25 mouse cellular contexts compared by ENCODE assay signal in genomic region chr5:143422990-143423389, GRCm38 (mm10). TPM values are rescaled to one million over a fixed set of nuclear protein-coding genes. Genes with fewer than 3 reads are reported as not detected.
DNase-seq lines count a peak whose midpoint lies in the region; ATAC-seq and TF ChIP-seq lines count a peak whose summit lies in the region.
"Had no signal": no experiment of that assay in that cellular context is flagged by ENCODE, and none has a peak within 500 bp of the region (broad histone marks: within the 10 kb centered on the region; RNA-seq: fewer than 3 reads in every experiment).

No protein-coding gene starts in this region.

- no peaks in the 10 kb centered on the region for H3K9me3 ChIP-seq in hindbrain, postnatal 0 days (ENCODE audit: low read length)
- H3K9me3 ChIP-seq in hindbrain, embryonic 16.5 days (ENCODE audit: control insufficient read depth, low read length) = no peaks in the 10 kb centered on the region
- H3K9me3 ChIP-seq in midbrain, postnatal 0 days (ENCODE audit: low read length) = no peaks in the 10 kb centered on the region
- H3K9me3 ChIP-seq in midbrain, embryonic 13.5 days = no peaks in the 10 kb centered on the region
- H3K9me3 ChIP-seq: kidney, embryonic 15.5 days; liver, embryonic 15.5 days; neural tube, embryonic 13.5 days had no signal

- intact Hi-C loops in left cerebral cortex, adult 2 months (cut with DNase I) = loop anchor here (5.0 kb wide), 1 partner anchor 91 kb away; no protein-coding TSS in a partner anchor

- WGBS in hindbrain, postnatal 0 days = 86% methylated on average over 4 of the region's 4 CpGs
- whole genome bisulfite sequencing in hindbrain, embryonic 16.5 days = 83% methylated on average over 4 of the region's 4 CpGs
- 86% methylated on average over 4 of the region's 4 CpGs for WGBS in midbrain, postnatal 0 days
- WGBS in midbrain, embryonic 13.5 days = 82% methylated on average over 4 of the region's 4 CpGs

- ATAC-seq in hindbrain, postnatal 0 days = no peak
- ATAC-seq in hindbrain, embryonic 16.5 days = no peak
- no peak for ATAC-seq in midbrain, postnatal 0 days (ENCODE audit: low FRiP score)
- ATAC-seq in midbrain, embryonic 13.5 days = no peak
- ATAC-seq: CD4-positive, CD25-positive, alpha-beta regulatory T cell, adult 4 months; forebrain, postnatal 0 days had no signal

- no peak overlapping the region for H3K9ac ChIP-seq in hindbrain, postnatal 0 days (replicated peaks; ENCODE audit: low read length)
- no peak overlapping the region for H3K9ac ChIP-seq in hindbrain, embryonic 16.5 days (ENCODE audit: low read depth, low read length)
- H3K9ac ChIP-seq in midbrain, postnatal 0 days (replicated peaks; ENCODE audit: low read length, poor library complexity, severe bottlenecking) = no peak overlapping the region
- H3K9ac ChIP-seq in midbrain, embryonic 13.5 days (replicated peaks) = no peak overlapping the region
- H3K9ac ChIP-seq: forebrain, postnatal 0 days; hindbrain, embryonic 14.5 days; kidney, embryonic 15.5 days; liver, embryonic 15.5 days; neural tube, embryonic 13.5 days had no signal

- H3K27me3 ChIP-seq in hindbrain, postnatal 0 days (ENCODE audit: insufficient read depth, low read length) = no peaks in the 10 kb centered on the region
- no peaks in the 10 kb centered on the region for H3K27me3 ChIP-seq in hindbrain, embryonic 16.5 days (replicated peaks; ENCODE audit: control insufficient read depth, insufficient read depth, low read length)
- no peaks in the 10 kb centered on the region for H3K27me3 ChIP-seq in midbrain, postnatal 0 days (ENCODE audit: insufficient read depth, low read length)
- no peaks in the 10 kb centered on the region for H3K27me3 ChIP-seq in midbrain, embryonic 13.5 days
- H3K27me3 ChIP-seq: kidney, embryonic 15.5 days; liver, embryonic 15.5 days; neural tube, embryonic 13.5 days had no signal

- no peak for DNase-seq in hindbrain, postnatal 0 days (ENCODE audit: low spot score)
- no peak for DNase-seq in left cerebral cortex, adult 2 months (ENCODE audit: extremely low spot score in 1 of 2, low spot score in 2 of 2)
- DNase-seq in left cerebral cortex, adult 11 months (ENCODE audit: low spot score) = no peak
- DNase-seq in midbrain, postnatal 0 days (ENCODE audit: low spot score) = no peak
- DNase-seq in cerebellum, adult 9-10 months = no peak
- DNase-seq: adrenal gland, adult 2 months; adrenal gland, postnatal 36 days; cerebellum, adult 18-20 months; cerebellum, postnatal 14 days; forebrain, postnatal 0 days; gastrocnemius, postnatal 14 days; kidney, adult 11 months; kidney, postnatal 36 days; layer of hippocampus, postnatal 36 days; liver; thymus, postnatal 4 days had no signal

- H3K4me3 ChIP-seq in hindbrain, postnatal 0 days (ENCODE audit: low read length) = no peak overlapping the region
- no peak overlapping the region for H3K4me3 ChIP-seq in hindbrain, embryonic 16.5 days (ENCODE audit: low read length)
- no peak overlapping the region for H3K4me3 ChIP-seq in left cerebral cortex, adult 2 months
- no peak overlapping the region for H3K4me3 ChIP-seq in midbrain, postnatal 0 days (ENCODE audit: low read depth, low read length)
- H3K4me3 ChIP-seq in midbrain, embryonic 13.5 days (replicated peaks) = no peak overlapping the region
- H3K4me3 ChIP-seq: erythroblast, embryonic 14.5 days; kidney, embryonic 15.5 days; liver, embryonic 15.5 days; neural tube, embryonic 13.5 days had no signal

- no peak overlapping the region for H3K27ac ChIP-seq in hindbrain, postnatal 0 days
- H3K27ac ChIP-seq in hindbrain, embryonic 16.5 days (ENCODE audit: low read depth, low read length) = no peak overlapping the region
- H3K27ac ChIP-seq in left cerebral cortex, adult 2 months = no peak overlapping the region
- H3K27ac ChIP-seq in midbrain, postnatal 0 days (ENCODE audit: low read depth, low read length) = no peak overlapping the region
- H3K27ac ChIP-seq in midbrain, embryonic 13.5 days = no peak overlapping the region
- H3K27ac ChIP-seq: hindbrain, embryonic 14.5 days; kidney, embryonic 15.5 days; liver, embryonic 15.5 days; neural tube, embryonic 13.5 days had no signal

- no peak overlapping the region for H3K4me2 ChIP-seq in hindbrain, postnatal 0 days (ENCODE audit: low read depth, low read length)
- H3K4me2 ChIP-seq in hindbrain, embryonic 16.5 days (ENCODE audit: low read length) = no peak overlapping the region
- no peak overlapping the region for H3K4me2 ChIP-seq in midbrain, postnatal 0 days (ENCODE audit: low read depth, low read length, poor library complexity, severe bottlenecking)
- no peak overlapping the region for H3K4me2 ChIP-seq in midbrain, embryonic 13.5 days (replicated peaks)
- H3K4me2 ChIP-seq: heart, embryonic 11.5 days; hindbrain, embryonic 14.5 days; kidney, embryonic 15.5 days; liver, embryonic 15.5 days; neural tube, embryonic 13.5 days had no signal

- peak; percentile 29 for TF ChIP-seq CTCF in hindbrain, postnatal 0 days (IDR thresholded peaks at IDR 0.05; ENCODE audit: low read depth)
- TF ChIP-seq CTCF in left cerebral cortex, adult 2 months (IDR thresholded peaks at IDR 0.05) = peak; percentile 24
- peak; percentile 29; the same call in 1 of the 2 replicates for TF ChIP-seq CTCF in midbrain, postnatal 0 days (IDR thresholded peaks at IDR 0.05)

- no peaks in the 10 kb centered on the region for H3K4me1 ChIP-seq in hindbrain, postnatal 0 days (ENCODE audit: insufficient read depth, low read length)
- no peaks in the 10 kb centered on the region for H3K4me1 ChIP-seq in hindbrain, embryonic 16.5 days (ENCODE audit: control insufficient read depth, insufficient read depth, low read depth, low read length)
- H3K4me1 ChIP-seq in midbrain, postnatal 0 days (ENCODE audit: insufficient read depth, low read length) = no peaks in the 10 kb centered on the region
- H3K4me1 ChIP-seq in midbrain, embryonic 13.5 days (replicated peaks) = no peaks in the 10 kb centered on the region
- H3K4me1 ChIP-seq: kidney, embryonic 15.5 days; liver, embryonic 15.5 days; neural tube, embryonic 13.5 days had no signal

- peaks cover 33% of the 10 kb centered on the region for H3K36me3 ChIP-seq in hindbrain, postnatal 0 days (ENCODE audit: insufficient read depth, low read length)
- peaks cover 21% of the 10 kb centered on the region for H3K36me3 ChIP-seq in hindbrain, embryonic 16.5 days (ENCODE audit: control insufficient read depth, insufficient read depth, low read length)
- peaks cover 28% of the 10 kb centered on the region for H3K36me3 ChIP-seq in midbrain, postnatal 0 days (ENCODE audit: insufficient read depth, low read length)
- H3K36me3 ChIP-seq in midbrain, embryonic 13.5 days = peaks cover 42% of the 10 kb centered on the region

RNA-seq across cellular contexts. Expression of gene Kdelr2, which starts 19.4 kb away (rescaled TPM):
- 91.8 and 108 TPM in 2 replicates for total RNA-seq in hindbrain, postnatal 0 days (2014; rRNA removed)
- polyA plus RNA-seq in hindbrain, postnatal 0 days (2015; fragmentation: Nextera tagmentation; extraction: Ambion mirVana) = 140 and 143 TPM in 2 replicates
- 123 and 138 TPM in 2 replicates for polyA plus RNA-seq in hindbrain, embryonic 16.5 days (2015; fragmentation: Nextera tagmentation; extraction: Ambion mirVana)
- total RNA-seq in left cerebral cortex, adult 2 months (2021) = 10 to 100 TPM; 33.3 to 33.4 TPM
- 82.4 and 97.3 TPM in 2 replicates for total RNA-seq in midbrain, postnatal 0 days (2014; rRNA removed)
- polyA plus RNA-seq in midbrain, postnatal 0 days (2015; fragmentation: Nextera tagmentation; extraction: Ambion mirVana) = 128 and 138 TPM in 2 replicates
- 138 and 141 TPM in 2 replicates for polyA plus RNA-seq in midbrain, embryonic 13.5 days (2015; fragmentation: Nextera tagmentation; extraction: Ambion mirVana)

RNA-seq across cellular contexts. Expression of gene Daglb, which starts 41.4 kb away (rescaled TPM):
- total RNA-seq in hindbrain, postnatal 0 days (2014; rRNA removed) = 30.1 and 30.5 TPM in 2 replicates
- polyA plus RNA-seq in hindbrain, postnatal 0 days (2015; fragmentation: Nextera tagmentation; extraction: Ambion mirVana) = 19.3 and 20.3 TPM in 2 replicates
- polyA plus RNA-seq in hindbrain, embryonic 16.5 days (2015; fragmentation: Nextera tagmentation; extraction: Ambion mirVana) = 21.8 and 23.0 TPM in 2 replicates
- total RNA-seq in left cerebral cortex, adult 2 months (2021) = 10 to 100 TPM; 32.5 to 36.1 TPM
- 24.6 and 25.6 TPM in 2 replicates for total RNA-seq in midbrain, postnatal 0 days (2014; rRNA removed)
- 21.3 and 22.8 TPM in 2 replicates for polyA plus RNA-seq in midbrain, postnatal 0 days (2015; fragmentation: Nextera tagmentation; extraction: Ambion mirVana)
- polyA plus RNA-seq in midbrain, embryonic 13.5 days (2015; fragmentation: Nextera tagmentation; extraction: Ambion mirVana) = 16.9 and 17.5 TPM in 2 replicates
